Mouse (Mus musculus): ENCODE data around the gene Rab29. TPM values are rescaled to one million over a fixed set of nuclear protein-coding genes. Genes with fewer than 3 reads are reported as not detected.

Gene Rab29
- polyA plus RNA-seq, 1 experiment from 2014 or later, result 13.2 TPM

DNA sequence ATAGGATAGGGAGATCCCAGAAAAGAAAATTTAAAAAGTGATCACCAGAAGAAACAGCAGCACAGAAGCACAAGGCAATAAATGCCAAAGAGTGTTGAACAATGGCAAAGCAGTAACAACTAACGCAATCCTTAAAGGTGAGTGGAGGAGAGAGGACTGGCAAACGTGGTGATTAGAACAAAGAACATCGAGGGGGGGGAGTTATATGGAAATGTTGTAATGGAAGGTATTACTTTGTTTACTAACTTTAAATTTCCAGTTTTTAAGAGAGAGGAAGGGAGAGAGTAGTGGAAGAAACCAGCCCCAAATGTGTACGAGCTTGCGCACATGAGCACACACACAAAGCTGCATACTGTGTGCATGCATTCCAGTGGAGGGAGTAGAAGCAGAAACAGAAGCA lies 1.4 kb upstream of the Rab29 start:
- 82% methylated on average over 5 of the region's 5 CpGs for WGBS
- no peak overlapping the region for H3K4me3 ChIP-seq

DNA sequence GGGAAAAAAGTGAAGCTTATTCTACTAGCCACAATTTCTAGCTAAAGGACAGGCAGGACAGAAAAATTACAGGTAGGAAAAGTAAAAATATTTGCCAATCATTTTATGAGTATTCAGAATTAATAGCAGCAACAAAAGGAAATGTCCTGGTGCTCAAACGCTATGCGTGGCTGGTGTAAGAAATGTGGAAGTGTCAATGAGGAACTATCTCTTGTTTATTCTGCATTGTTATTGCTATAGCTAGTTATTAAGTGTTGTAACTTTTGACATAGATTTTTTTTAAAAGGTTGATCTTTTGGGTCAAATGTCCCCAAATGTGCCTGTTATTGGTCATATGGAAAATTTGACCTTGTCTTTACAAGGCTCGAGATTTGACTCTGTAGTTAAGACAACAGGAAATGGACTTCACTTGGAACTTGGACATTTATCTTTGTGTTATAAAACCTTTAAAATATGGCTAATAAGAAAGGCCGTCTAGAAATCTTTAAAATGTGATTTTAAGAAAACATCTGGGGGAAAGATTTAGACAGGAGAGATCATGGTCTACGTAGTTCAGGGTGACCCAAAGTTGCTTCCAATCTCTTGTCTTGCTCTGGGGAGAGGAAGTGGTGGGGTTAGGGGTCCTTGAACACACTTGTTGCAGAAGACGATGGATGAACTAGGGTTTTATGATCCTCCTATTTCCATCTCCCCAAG lies 572 bp upstream of the Rab29 start:
- H3K27me3 ChIP-seq (replicated peaks), result no peaks in the 10 kb centered on the region
- no peak for ATAC-seq (ENCODE audit: insufficient number of reproducible peaks, low FRiP score)
- no peaks in the 10 kb centered on the region for H3K9me3 ChIP-seq (replicated peaks)
- H3K9ac ChIP-seq, result no peak overlapping the region
- 77% methylated on average over 6 of the region's 6 CpGs for WGBS
- no peak overlapping the region for H3K4me2 ChIP-seq
- peaks cover 6% of the 10 kb centered on the region; the same call in 1 of the 2 replicates for H3K4me1 ChIP-seq (replicated peaks)
- no peak overlapping the region for H3K4me3 ChIP-seq
- H3K36me3 ChIP-seq, result no peaks in the 10 kb centered on the region
- H3K27ac ChIP-seq (ENCODE audit: poor library complexity, severe bottlenecking), result no peak overlapping the region

More for the DNA sequence above, 1.4 kb upstream of the Rab29 start:
- no peaks in the 10 kb centered on the region for H3K27me3 ChIP-seq (replicated peaks)
- H3K9ac ChIP-seq, result no peak overlapping the region
- H3K4me1 ChIP-seq (replicated peaks), result peaks cover 6% of the 10 kb centered on the region; the same call in 1 of the 2 replicates
- no peak overlapping the region for H3K27ac ChIP-seq (ENCODE audit: poor library complexity, severe bottlenecking)
- no peaks in the 10 kb centered on the region for H3K36me3 ChIP-seq
- H3K9me3 ChIP-seq (replicated peaks), result no peaks in the 10 kb centered on the region
- ATAC-seq (ENCODE audit: insufficient number of reproducible peaks, low FRiP score), result no peak
- no peak overlapping the region for H3K4me2 ChIP-seq

DNA sequence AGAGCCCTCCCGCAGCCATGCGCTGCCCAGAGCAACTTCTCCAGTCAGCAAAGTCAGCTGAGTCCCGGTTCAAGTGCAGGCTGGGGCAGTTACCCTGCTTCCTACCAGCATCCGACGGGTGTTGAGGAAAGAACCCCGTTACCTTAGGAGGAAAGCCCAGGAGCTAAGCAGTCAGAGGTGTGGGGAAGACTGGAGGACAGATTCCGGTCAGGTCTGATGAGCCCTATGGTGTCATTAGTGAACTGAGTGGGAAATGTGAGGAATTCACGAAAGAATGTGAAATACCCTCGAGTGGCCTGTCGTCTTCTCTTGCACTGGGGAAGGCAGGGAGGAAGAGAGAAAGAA lies 894 bp downstream of the Rab29 start:
- Histone ChIP-seq H3K4me3 (peak overlapping the region; percentile 75), H3K4me1 (replicated peaks) (peaks cover 6% of the 10 kb centered on the region; the same call in 1 of the 2 replicates), H3K9ac (peak overlapping the region; percentile 60), H3K9me3 (replicated peaks) (no peaks in the 10 kb centered on the region), H3K27ac (ENCODE audit: poor library complexity, severe bottlenecking) (no peak overlapping the region), H3K36me3 (peaks cover 8% of the 10 kb centered on the region; the same call in 1 of the 2 replicates), H3K4me2 (peak overlapping the region; percentile 76), H3K27me3 (replicated peaks) (no peaks in the 10 kb centered on the region)
- 19% methylated on average over 10 of the region's 10 CpGs for WGBS
- ATAC-seq (ENCODE audit: insufficient number of reproducible peaks, low FRiP score), result no peak

DNA sequence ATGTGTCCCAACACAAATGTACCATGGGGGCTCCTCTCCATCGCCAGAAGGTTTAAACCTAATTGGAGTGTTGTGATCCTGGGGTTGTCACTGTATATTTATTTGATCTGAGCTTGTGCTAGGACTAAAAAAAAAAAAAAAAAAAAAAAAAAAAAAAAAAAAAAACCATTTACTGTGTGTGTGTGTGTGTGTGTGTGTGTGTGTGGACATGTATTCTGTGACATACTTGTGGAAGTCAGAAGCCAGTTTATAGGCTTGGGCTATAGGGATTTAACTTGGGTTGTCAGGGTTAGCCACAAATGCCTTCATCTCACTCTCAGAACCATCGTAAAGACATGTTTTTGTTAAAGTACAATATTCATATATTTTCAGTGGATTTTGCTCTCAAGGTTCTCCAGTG lies 2.5 kb downstream of the Rab29 start:
- Histone ChIP-seq H3K27me3 (replicated peaks) (no peaks in the 10 kb centered on the region), H3K9me3 (replicated peaks) (no peaks in the 10 kb centered on the region), H3K4me2 (no peak overlapping the region), H3K27ac (ENCODE audit: poor library complexity, severe bottlenecking) (no peak overlapping the region), H3K4me1 (replicated peaks) (peaks cover 6% of the 10 kb centered on the region; the same call in 1 of the 2 replicates), H3K4me3 (no peak overlapping the region), H3K36me3 (peaks cover 10% of the 10 kb centered on the region; the same call in 1 of the 2 replicates), H3K9ac (no peak overlapping the region)
- WGBS, result 85% methylated on average over 2 of the region's 2 CpGs
- ATAC-seq (ENCODE audit: insufficient number of reproducible peaks, low FRiP score), result no peak

DNA sequence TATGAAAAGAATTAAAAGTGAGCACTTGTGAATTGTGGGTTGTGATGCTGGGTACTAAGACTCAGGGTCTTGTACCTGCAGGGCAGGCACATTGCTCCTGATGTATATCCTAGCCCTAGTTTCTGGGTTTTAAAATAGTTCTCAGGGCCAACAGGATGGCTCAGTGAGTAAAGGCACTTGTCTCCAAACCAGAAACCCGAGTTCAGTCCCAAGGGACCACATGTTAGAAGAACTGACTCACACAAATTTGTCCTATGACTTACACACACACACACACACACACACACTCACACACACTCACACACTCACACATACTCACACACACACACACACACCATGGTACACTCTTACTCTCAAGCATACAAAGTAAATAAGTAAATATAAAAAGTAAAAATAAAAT lies 5.8 kb downstream of the Rab29 start:
- no peak overlapping the region for H3K9ac ChIP-seq
- H3K4me1 ChIP-seq (replicated peaks), result peaks cover 4% of the 10 kb centered on the region; the same call in 1 of the 2 replicates
- no peaks in the 10 kb centered on the region for H3K9me3 ChIP-seq (replicated peaks)
- ATAC-seq (ENCODE audit: insufficient number of reproducible peaks, low FRiP score), result no peak
- H3K4me2 ChIP-seq, result no peak overlapping the region
- no peak overlapping the region for H3K27ac ChIP-seq (ENCODE audit: poor library complexity, severe bottlenecking)
- H3K27me3 ChIP-seq (replicated peaks), result no peaks in the 10 kb centered on the region
- no peak overlapping the region for H3K4me3 ChIP-seq
- H3K36me3 ChIP-seq, result peaks cover 10% of the 10 kb centered on the region; the same call in 1 of the 2 replicates
- 75% methylated on average over 1 of the region's 1 CpGs for WGBS

DNA sequence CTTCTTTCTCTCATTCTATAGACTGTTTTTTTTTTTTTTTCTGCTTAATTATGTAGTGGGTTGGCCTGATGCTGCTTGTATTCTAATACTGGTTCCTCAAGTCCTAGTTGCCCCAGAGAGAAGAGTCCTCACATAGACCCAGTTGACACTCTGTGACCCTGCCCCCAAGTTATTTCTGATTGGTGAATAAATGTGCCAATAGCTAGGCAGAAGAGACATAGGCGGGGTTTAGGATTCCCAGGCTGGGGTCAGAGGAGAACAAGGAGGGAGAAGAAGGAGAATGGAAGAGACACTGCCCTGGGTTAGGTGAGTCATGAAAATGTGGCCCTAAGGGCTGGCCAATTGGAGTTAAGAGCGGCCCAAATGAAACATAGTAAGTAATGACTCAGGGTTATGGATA lies 12.8 kb downstream of the Rab29 start:
- Histone ChIP-seq H3K4me3 (no peak overlapping the region), H3K27me3 (replicated peaks) (no peaks in the 10 kb centered on the region), H3K27ac (ENCODE audit: poor library complexity, severe bottlenecking) (no peak overlapping the region), H3K4me1 (replicated peaks) (no peaks in the 10 kb centered on the region), H3K9ac (no peak overlapping the region), H3K4me2 (no peak overlapping the region), H3K36me3 (no peaks in the 10 kb centered on the region), H3K9me3 (replicated peaks) (peaks cover 3% of the 10 kb centered on the region; the same call in 1 of the 2 replicates)
- ATAC-seq (ENCODE audit: insufficient number of reproducible peaks, low FRiP score), result no peak
- WGBS, result 62% methylated on average over 2 of the region's 2 CpGs

DNA sequence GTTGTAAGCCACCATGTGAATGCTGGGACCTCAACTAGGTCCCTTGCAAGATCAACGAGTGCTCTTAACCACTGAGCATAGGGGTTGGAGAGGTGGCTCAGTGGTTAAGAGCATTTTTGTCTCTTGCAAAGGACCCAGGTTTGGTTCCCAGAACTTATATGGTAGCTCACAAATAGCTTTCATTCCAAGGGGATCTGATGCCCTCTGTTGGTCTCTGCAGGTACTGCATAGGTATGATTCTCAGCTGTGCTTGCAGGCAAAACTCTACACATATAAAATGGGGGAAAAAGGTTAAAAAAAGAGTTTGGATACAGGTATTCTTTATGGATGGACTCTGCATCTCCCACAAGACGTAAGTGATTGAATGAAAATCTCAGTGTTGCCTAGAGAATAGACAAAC lies 15.8 kb downstream of the Rab29 start:
- H3K4me1 ChIP-seq (replicated peaks), result no peaks in the 10 kb centered on the region
- H3K36me3 ChIP-seq, result no peaks in the 10 kb centered on the region
- 40% methylated on average over 2 of the region's 2 CpGs for WGBS
- no peak overlapping the region for H3K4me2 ChIP-seq
- H3K9ac ChIP-seq, result no peak overlapping the region
- H3K27ac ChIP-seq (ENCODE audit: poor library complexity, severe bottlenecking), result no peak overlapping the region
- H3K4me3 ChIP-seq, result no peak overlapping the region
- H3K27me3 ChIP-seq (replicated peaks), result no peaks in the 10 kb centered on the region
- no peak for ATAC-seq (ENCODE audit: insufficient number of reproducible peaks, low FRiP score)
- peaks cover 3% of the 10 kb centered on the region; the same call in 1 of the 2 replicates for H3K9me3 ChIP-seq (replicated peaks)

DNA sequence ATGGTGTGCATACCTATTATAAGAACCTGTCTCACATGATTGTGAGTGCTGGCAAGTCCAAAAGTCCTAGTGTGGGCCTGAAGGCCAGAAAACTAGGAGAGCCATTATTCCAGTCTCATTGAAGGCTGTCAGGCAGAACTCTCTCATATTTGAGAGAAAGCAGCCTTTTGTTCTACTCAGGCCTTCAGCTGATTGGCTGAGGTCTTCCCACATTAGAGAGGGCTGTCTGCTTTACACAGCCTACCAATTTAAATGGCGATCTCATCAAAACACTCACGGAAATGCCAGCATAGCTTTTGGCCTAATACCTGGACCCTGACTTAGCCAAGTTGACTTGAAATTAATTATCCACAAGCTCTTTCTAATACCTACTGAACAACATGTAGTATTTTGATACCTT lies 19.1 kb downstream of the Rab29 start:
- ATAC-seq (ENCODE audit: insufficient number of reproducible peaks, low FRiP score), result no peak
- H3K4me1 ChIP-seq (replicated peaks), result no peaks in the 10 kb centered on the region
- H3K9me3 ChIP-seq (replicated peaks), result 0 out of 2 replicates have a peak, but pooled peaks cover 3% of the 10 kb centered on the region
- WGBS, result 72% methylated on average over 2 of the region's 2 CpGs
- no peak overlapping the region for H3K4me3 ChIP-seq
- H3K9ac ChIP-seq, result no peak overlapping the region
- no peak overlapping the region for H3K4me2 ChIP-seq
- H3K27me3 ChIP-seq (replicated peaks), result no peaks in the 10 kb centered on the region
- H3K27ac ChIP-seq (ENCODE audit: poor library complexity, severe bottlenecking), result no peak overlapping the region
- H3K36me3 ChIP-seq, result no peaks in the 10 kb centered on the region

DNA sequence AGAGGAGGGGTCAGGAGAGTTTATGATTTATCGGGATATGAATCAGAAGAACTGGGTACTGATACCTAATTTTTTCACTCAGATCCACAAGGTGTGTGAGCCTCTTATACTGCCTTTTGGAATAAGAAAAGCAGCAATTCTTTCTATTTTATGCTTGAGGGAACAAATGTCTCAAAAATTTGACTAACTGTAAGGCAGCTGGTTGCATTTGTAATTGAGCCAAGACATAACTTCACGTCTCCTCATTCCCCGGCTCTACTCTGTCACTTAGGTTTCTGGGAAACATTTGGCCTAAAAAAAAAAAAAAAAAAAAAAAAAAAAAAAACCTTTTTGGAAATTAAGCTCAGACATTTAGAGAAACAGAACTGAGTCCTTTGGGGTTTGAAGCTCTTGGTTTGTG lies 19.6 kb downstream of the Rab29 start:
- Histone ChIP-seq H3K27me3 (replicated peaks) (no peaks in the 10 kb centered on the region), H3K9ac (no peak overlapping the region), H3K4me3 (no peak overlapping the region), H3K4me2 (no peak overlapping the region), H3K4me1 (replicated peaks) (no peaks in the 10 kb centered on the region), H3K9me3 (replicated peaks) (0 out of 2 replicates have a peak, but pooled peaks cover 3% of the 10 kb centered on the region), H3K36me3 (no peaks in the 10 kb centered on the region), H3K27ac (ENCODE audit: poor library complexity, severe bottlenecking) (no peak overlapping the region)
- 76% methylated on average over 3 of the region's 3 CpGs for WGBS
- no peak for ATAC-seq (ENCODE audit: insufficient number of reproducible peaks, low FRiP score)

DNA sequence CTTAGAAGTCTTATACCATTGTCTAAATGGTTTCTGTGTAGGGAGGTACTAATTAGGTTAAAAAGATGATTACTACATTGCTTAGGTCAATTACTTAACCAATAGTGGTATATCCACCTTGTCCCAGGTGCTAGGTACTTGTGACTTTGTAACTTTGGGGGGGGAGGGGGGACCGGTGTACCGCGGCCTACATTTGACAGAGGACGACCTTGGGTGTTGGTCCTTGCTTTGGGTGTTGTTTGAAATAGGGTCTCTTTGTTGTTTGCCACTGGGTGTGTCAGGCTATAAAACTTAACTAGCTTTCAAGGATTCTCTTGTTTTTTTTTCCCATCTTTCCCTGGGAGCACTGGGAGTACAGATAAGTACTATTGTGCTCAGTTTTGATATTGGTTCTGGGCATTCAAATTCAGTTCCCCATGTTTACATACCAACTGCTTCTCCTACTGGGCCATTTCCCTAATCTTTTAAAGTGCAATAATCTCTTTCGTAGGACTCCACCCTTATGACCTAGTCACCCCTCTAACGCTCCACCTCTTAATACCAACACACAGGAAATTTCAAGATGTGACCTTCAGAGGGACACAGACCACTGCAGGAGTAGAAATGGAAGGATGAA lies 23.1 kb downstream of the Rab29 start:
- WGBS, result 66% methylated on average over 6 of the region's 6 CpGs
- Histone ChIP-seq H3K9me3 (replicated peaks) (no peaks in the 10 kb centered on the region), H3K9ac (no peak overlapping the region), H3K4me3 (no peak overlapping the region), H3K27me3 (replicated peaks) (no peaks in the 10 kb centered on the region), H3K27ac (ENCODE audit: poor library complexity, severe bottlenecking) (no peak overlapping the region), H3K36me3 (no peaks in the 10 kb centered on the region), H3K4me1 (replicated peaks) (no peaks in the 10 kb centered on the region), H3K4me2 (no peak overlapping the region)
- no peak for ATAC-seq (ENCODE audit: insufficient number of reproducible peaks, low FRiP score)

DNA sequence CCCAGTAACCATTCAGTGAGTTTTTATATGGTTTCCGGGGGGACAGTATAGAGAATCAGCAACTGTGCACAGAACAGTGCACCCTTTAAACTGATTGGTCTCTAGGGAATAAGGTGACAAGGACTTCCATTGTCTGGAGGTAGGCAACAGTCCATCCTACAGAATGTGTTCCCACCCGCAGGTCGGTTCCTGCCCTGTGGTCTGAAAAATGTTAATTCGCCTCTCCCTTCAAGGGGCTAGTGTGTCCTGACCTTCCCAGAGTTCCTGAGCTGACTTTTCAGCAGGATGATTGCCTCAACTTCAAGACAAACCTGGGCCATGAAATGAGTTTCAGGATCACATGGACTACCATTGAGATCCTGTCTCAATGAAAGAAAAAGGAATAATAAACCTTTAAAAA lies 24.4 kb downstream of the Rab29 start:
- WGBS, result 65% methylated on average over 4 of the region's 4 CpGs
- no peaks in the 10 kb centered on the region for H3K36me3 ChIP-seq
- no peak overlapping the region for H3K4me3 ChIP-seq
- no peak overlapping the region for H3K27ac ChIP-seq (ENCODE audit: poor library complexity, severe bottlenecking)
- H3K4me1 ChIP-seq (replicated peaks), result no peaks in the 10 kb centered on the region
- ATAC-seq (ENCODE audit: insufficient number of reproducible peaks, low FRiP score), result no peak
- no peak overlapping the region for H3K4me2 ChIP-seq
- no peaks in the 10 kb centered on the region for H3K27me3 ChIP-seq (replicated peaks)
- H3K9ac ChIP-seq, result no peak overlapping the region
- H3K9me3 ChIP-seq (replicated peaks), result no peaks in the 10 kb centered on the region

All from heart, embryonic 12.5 days (tissue).